Mouse (Mus musculus): ENCODE measurements around the gene Allc. TPM values are rescaled to one million over a fixed set of nuclear protein-coding genes. Genes with fewer than 3 reads are reported as not detected.
A peak's percentile ranks its signal among the peaks of the same experiment; 100 is the strongest.

Gene Allc
- polyA plus RNA-seq, 1 experiment from 2014 or later = not detected

DNA sequence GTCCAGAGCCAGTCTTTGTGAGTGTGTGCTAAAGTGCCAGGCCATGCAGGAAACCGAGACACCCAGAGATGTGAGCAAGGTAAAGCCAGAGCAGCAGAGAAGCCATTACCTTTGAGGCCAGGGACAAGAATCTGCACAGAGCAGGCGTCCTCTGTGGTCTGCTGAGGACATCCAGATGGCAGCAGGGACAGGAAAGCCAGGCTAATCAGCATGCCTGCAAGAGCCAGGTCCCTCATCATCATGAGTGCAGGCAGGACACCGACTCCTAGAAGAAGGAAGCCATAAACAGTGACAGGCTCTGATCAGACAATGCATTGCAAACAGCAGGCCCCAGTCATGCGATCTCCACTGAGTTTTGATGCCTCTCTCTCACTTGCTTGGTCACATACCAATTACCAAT is 35.0 kb upstream of the Allc start:
- H3K4me3 ChIP-seq (ENCODE audit: low read depth, low read length) = no peak overlapping the region
- WGBS = 38% methylated on average over 4 of the region's 4 CpGs
- H3K4me1 ChIP-seq (replicated peaks; ENCODE audit: control insufficient read depth, insufficient read depth, low read length) = peaks cover 12% of the 10 kb centered on the region
- 0 out of 2 replicates have a peak overlapping the region, but pooled peaks have one; percentile 23 for H3K27ac ChIP-seq (ENCODE audit: low read depth)
- H3K4me2 ChIP-seq (ENCODE audit: low read length) = no peak overlapping the region
- H3K27me3 ChIP-seq (replicated peaks; ENCODE audit: control insufficient read depth, insufficient read depth, low read length) = no peaks in the 10 kb centered on the region
- no peaks in the 10 kb centered on the region for H3K36me3 ChIP-seq (ENCODE audit: control insufficient read depth, insufficient read depth, low read length)
- H3K9me3 ChIP-seq (ENCODE audit: control insufficient read depth, low read length) = no peaks in the 10 kb centered on the region
- DNase-seq (ENCODE audit: low spot score) (no peak), ATAC-seq (replicated peaks; ENCODE audit: low FRiP score, low TSS enrichment, low read depth) (no peak)
- H3K9ac ChIP-seq (ENCODE audit: low read length) = no peak overlapping the region

DNA sequence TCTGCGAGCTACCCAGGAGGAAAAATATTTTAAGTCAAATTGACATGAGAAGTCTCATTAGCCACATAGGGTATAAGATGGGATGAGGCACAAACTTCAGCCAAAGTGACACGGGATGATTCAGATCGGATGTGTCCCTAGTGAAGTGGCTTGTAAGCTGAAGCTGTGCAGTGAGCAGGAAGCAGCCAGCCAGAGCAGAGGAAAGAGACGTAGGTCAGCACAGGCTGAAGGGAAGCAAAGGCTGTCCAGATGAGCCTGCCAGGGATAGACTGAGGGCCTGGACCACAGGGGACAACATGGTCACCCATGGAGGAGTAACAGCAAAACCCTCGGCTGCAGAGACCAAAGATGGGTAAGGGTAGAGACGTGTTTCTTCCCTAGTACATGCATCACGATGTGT is 32.1 kb upstream of the Allc start:
- Histone ChIP-seq H3K4me2 (ENCODE audit: low read length) (no peak overlapping the region), H3K27ac (ENCODE audit: low read depth) (no peak overlapping the region), H3K27me3 (replicated peaks; ENCODE audit: control insufficient read depth, insufficient read depth, low read length) (no peaks in the 10 kb centered on the region), H3K4me3 (ENCODE audit: low read depth, low read length) (no peak overlapping the region), H3K9ac (ENCODE audit: low read length) (no peak overlapping the region), H3K4me1 (replicated peaks; ENCODE audit: control insufficient read depth, insufficient read depth, low read length) (no peaks in the 10 kb centered on the region), H3K36me3 (ENCODE audit: control insufficient read depth, insufficient read depth, low read length) (no peaks in the 10 kb centered on the region), H3K9me3 (ENCODE audit: control insufficient read depth, low read length) (no peaks in the 10 kb centered on the region)
- 66% methylated on average over 7 of the region's 7 CpGs for WGBS
- ATAC-seq (replicated peaks; ENCODE audit: low FRiP score, low TSS enrichment, low read depth) = no peak
- no peak for DNase-seq (ENCODE audit: low spot score)

DNA sequence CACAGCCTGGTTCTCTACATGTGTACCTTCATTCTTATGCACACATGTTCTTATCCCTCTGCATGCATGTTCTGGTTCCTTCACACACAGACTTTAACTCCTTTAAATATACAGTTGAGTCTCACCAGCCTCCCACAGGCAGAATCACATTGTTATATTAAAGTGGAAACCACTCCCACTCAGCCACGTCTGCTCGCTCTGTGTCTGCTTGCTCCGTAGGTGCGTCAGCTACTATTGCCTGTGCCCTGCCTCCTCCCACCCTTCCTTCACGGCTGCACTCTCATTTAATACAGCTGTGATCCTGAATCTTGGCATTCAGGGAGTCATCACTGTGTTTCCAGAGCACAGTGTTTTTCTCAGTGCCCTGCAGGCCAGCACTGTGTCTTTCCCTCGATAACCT is 30.1 kb upstream of the Allc start:
- Histone ChIP-seq H3K9ac (ENCODE audit: low read length) (no peak overlapping the region), H3K4me3 (ENCODE audit: low read depth, low read length) (no peak overlapping the region), H3K4me1 (replicated peaks; ENCODE audit: control insufficient read depth, insufficient read depth, low read length) (no peaks in the 10 kb centered on the region), H3K4me2 (ENCODE audit: low read length) (no peak overlapping the region), H3K9me3 (ENCODE audit: control insufficient read depth, low read length) (no peaks in the 10 kb centered on the region), H3K27me3 (replicated peaks; ENCODE audit: control insufficient read depth, insufficient read depth, low read length) (no peaks in the 10 kb centered on the region), H3K36me3 (ENCODE audit: control insufficient read depth, insufficient read depth, low read length) (no peaks in the 10 kb centered on the region), H3K27ac (ENCODE audit: low read depth) (no peak overlapping the region)
- no peak for ATAC-seq (replicated peaks; ENCODE audit: low FRiP score, low TSS enrichment, low read depth)
- 41% methylated on average over 6 of the region's 6 CpGs for WGBS
- no peak for DNase-seq (ENCODE audit: low spot score)

DNA sequence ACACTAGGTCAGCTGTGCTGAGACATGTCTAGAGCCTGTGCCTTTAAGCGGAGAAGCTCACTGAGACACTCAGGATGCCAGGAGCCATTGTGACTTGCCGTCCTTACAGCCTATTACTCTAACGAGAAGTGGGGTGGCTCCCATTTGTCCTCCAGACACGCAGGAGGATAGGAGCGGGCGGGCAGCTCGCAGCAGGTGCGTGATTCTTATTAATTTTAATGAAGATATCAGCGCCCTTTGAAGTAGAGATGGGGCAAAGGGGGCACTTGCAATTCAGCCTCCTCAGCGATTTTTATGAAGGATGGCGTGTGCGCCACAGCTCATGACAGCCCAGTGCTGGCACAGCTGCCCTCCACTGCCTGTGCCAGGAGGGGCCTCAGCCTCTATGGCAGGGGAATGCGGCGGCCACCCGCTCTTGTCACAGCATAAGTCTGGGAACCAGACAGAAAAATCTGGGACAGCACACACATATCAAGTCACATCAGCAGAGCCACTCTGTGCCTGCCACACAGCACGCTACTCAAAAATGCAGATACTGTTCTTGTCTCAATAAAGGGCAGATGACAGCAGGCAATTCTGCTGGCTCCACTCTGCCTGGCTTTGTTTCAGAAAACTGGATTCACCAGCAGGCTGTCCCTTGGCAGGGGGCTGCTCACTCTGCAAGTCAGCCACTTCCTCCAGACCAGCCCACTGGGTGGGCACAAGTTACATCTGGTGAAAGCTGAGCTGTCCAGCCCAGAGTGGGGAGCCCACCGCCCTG is 25.4 kb upstream of the Allc start:
- no peaks in the 10 kb centered on the region for H3K4me1 ChIP-seq (replicated peaks; ENCODE audit: control insufficient read depth, insufficient read depth, low read length)
- no peaks in the 10 kb centered on the region for H3K9me3 ChIP-seq (ENCODE audit: control insufficient read depth, low read length)
- ATAC-seq (replicated peaks; ENCODE audit: low FRiP score, low TSS enrichment, low read depth) (0 out of 2 replicates have a peak, but pooled peaks have one; percentile 19), DNase-seq (ENCODE audit: low spot score) (no peak)
- H3K27me3 ChIP-seq (replicated peaks; ENCODE audit: control insufficient read depth, insufficient read depth, low read length) = no peaks in the 10 kb centered on the region
- H3K36me3 ChIP-seq (ENCODE audit: control insufficient read depth, insufficient read depth, low read length) = no peaks in the 10 kb centered on the region
- H3K4me2 ChIP-seq (ENCODE audit: low read length) = no peak overlapping the region
- no peak overlapping the region for H3K4me3 ChIP-seq (ENCODE audit: low read depth, low read length)
- no peak overlapping the region for H3K9ac ChIP-seq (ENCODE audit: low read length)
- WGBS = 68% methylated on average over 17 of the region's 17 CpGs
- no peak overlapping the region for H3K27ac ChIP-seq (ENCODE audit: low read depth)

DNA sequence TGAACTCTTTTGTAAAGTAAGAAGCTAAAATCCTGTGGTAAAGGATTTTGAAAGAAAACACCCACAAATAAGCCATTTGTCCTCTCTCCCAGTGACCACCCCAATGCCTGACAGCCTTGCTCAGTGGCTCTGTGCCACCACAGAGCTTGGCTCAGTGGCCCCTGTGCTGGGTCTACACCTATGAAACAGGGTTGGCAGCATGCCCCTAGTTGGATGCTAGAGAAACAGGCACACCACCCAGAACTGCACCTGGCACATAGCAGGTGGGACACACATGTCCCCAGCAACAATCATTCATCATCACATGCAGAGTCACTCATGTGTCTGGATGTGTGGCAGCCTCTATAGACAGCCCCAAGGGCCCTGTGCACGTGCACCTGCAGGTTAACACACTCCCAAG is 21.2 kb upstream of the Allc start:
- no peak overlapping the region for H3K27ac ChIP-seq (ENCODE audit: low read depth)
- H3K27me3 ChIP-seq (replicated peaks; ENCODE audit: control insufficient read depth, insufficient read depth, low read length) = no peaks in the 10 kb centered on the region
- no peak overlapping the region for H3K9ac ChIP-seq (ENCODE audit: low read length)
- H3K4me3 ChIP-seq (ENCODE audit: low read depth, low read length) = no peak overlapping the region
- ATAC-seq (replicated peaks; ENCODE audit: low FRiP score, low TSS enrichment, low read depth) (no peak), DNase-seq (ENCODE audit: low spot score) (no peak)
- no peak overlapping the region for H3K4me2 ChIP-seq (ENCODE audit: low read length)
- no peaks in the 10 kb centered on the region for H3K36me3 ChIP-seq (ENCODE audit: control insufficient read depth, insufficient read depth, low read length)
- 71% methylated on average over 1 of the region's 1 CpGs for WGBS
- H3K9me3 ChIP-seq (ENCODE audit: control insufficient read depth, low read length) = no peaks in the 10 kb centered on the region
- H3K4me1 ChIP-seq (replicated peaks; ENCODE audit: control insufficient read depth, insufficient read depth, low read length) = no peaks in the 10 kb centered on the region

DNA sequence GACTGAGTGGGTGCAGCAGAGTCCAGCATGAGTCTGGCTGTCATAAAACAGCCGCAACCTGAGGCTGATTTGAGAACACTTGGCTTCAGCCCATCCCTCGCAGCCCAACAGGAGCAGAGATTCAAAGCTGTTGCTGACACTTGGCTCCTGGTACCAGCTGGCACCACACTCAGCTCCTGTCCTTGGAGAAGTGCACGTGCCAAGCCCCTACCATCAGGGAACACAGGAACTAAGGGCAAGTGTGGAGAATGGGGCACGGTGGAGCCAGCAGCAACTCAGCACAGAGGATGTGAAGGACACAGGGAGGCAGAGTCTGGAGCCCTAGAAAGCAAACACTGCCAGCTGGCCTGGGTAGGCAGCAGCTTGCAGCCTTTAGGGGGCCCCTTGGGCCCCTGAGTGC is 19.9 kb upstream of the Allc start:
- Histone ChIP-seq H3K27me3 (replicated peaks; ENCODE audit: control insufficient read depth, insufficient read depth, low read length) (no peaks in the 10 kb centered on the region), H3K36me3 (ENCODE audit: control insufficient read depth, insufficient read depth, low read length) (no peaks in the 10 kb centered on the region), H3K9ac (ENCODE audit: low read length) (no peak overlapping the region), H3K4me3 (ENCODE audit: low read depth, low read length) (no peak overlapping the region), H3K4me1 (replicated peaks; ENCODE audit: control insufficient read depth, insufficient read depth, low read length) (no peaks in the 10 kb centered on the region), H3K9me3 (ENCODE audit: control insufficient read depth, low read length) (no peaks in the 10 kb centered on the region), H3K27ac (ENCODE audit: low read depth) (no peak overlapping the region), H3K4me2 (ENCODE audit: low read length) (no peak overlapping the region)
- DNase-seq (ENCODE audit: low spot score) (no peak), ATAC-seq (replicated peaks; ENCODE audit: low FRiP score, low TSS enrichment, low read depth) (no peak)
- 18% methylated on average over 4 of the region's 4 CpGs for WGBS

DNA sequence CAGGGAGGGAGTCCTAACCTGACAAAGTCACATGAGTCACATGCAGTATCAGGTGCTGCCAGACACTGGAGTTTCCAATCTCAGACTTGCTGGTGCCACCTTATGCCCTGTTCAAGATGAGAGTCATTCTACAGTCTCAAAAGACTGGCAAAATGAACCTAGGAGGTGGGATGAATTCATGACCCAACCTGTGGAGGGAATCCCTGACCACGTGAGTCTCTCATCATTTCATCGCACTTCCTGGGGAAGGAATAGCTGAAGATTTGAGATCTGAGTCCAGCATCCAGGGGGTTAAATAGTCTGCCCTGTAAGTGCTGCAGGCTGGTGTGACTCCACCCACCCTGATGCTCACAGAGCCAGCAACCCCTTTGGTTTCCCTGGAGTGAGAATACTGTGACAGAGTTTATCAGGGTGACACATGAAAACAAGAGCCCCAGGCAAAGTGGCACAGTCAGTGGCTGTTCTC is 16.2 kb upstream of the Allc start:
- ATAC-seq (replicated peaks; ENCODE audit: low FRiP score, low TSS enrichment, low read depth) (no peak), DNase-seq (ENCODE audit: low spot score) (no peak)
- Histone ChIP-seq H3K4me2 (ENCODE audit: low read length) (no peak overlapping the region), H3K27ac (ENCODE audit: low read depth) (no peak overlapping the region), H3K36me3 (ENCODE audit: control insufficient read depth, insufficient read depth, low read length) (no peaks in the 10 kb centered on the region), H3K9me3 (ENCODE audit: control insufficient read depth, low read length) (no peaks in the 10 kb centered on the region), H3K4me3 (ENCODE audit: low read depth, low read length) (no peak overlapping the region), H3K4me1 (replicated peaks; ENCODE audit: control insufficient read depth, insufficient read depth, low read length) (no peaks in the 10 kb centered on the region), H3K27me3 (replicated peaks; ENCODE audit: control insufficient read depth, insufficient read depth, low read length) (no peaks in the 10 kb centered on the region), H3K9ac (ENCODE audit: low read length) (no peak overlapping the region)
- 58% methylated on average over 2 of the region's 2 CpGs for WGBS

DNA sequence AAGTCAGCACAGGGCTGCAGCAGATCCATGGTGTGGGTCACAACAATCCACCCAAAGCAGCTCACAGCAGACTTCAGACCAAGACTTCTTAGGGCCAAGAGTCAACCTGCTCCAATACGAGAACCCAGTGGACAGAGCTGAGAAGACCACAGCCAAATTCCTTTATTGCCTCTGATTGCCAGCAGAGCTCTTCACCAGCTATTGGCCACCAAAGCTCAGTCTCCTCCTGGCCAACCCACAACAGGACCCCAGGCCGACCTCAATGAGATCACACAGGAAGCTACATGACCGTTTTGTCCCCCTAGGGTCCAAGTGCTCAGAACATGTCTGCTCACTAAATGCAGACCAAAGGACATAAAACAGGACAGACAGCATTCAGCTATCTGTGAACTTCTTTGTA is 15.8 kb upstream of the Allc start:
- WGBS = 59% methylated on average over 3 of the region's 3 CpGs
- ATAC-seq (replicated peaks; ENCODE audit: low FRiP score, low TSS enrichment, low read depth) (no peak), DNase-seq (ENCODE audit: low spot score) (no peak)
- H3K4me2 ChIP-seq (ENCODE audit: low read length) = no peak overlapping the region
- no peaks in the 10 kb centered on the region for H3K4me1 ChIP-seq (replicated peaks; ENCODE audit: control insufficient read depth, insufficient read depth, low read length)
- no peaks in the 10 kb centered on the region for H3K27me3 ChIP-seq (replicated peaks; ENCODE audit: control insufficient read depth, insufficient read depth, low read length)
- no peak overlapping the region for H3K9ac ChIP-seq (ENCODE audit: low read length)
- no peak overlapping the region for H3K4me3 ChIP-seq (ENCODE audit: low read depth, low read length)
- no peak overlapping the region for H3K27ac ChIP-seq (ENCODE audit: low read depth)
- H3K36me3 ChIP-seq (ENCODE audit: control insufficient read depth, insufficient read depth, low read length) = no peaks in the 10 kb centered on the region
- no peaks in the 10 kb centered on the region for H3K9me3 ChIP-seq (ENCODE audit: control insufficient read depth, low read length)

DNA sequence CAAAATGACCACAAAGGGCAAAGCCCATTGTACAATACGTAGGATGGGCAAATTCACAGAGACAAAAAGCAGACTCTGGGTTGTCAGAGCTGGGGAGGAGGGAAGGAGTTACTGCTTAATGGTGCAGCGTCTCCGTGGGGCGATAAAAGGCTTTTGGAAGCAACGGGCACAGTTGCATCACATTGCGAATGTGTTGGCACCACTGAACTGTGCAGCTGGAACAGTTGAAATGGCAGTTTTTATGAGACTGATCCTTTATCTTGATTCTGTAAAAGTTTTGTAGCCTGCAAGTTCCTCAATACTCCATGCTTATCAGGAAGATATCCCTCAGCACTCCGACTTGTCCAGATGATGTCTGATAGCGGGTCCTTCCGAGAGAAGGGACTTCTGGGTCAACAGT is 15.4 kb upstream of the Allc start:
- no peaks in the 10 kb centered on the region for H3K36me3 ChIP-seq (ENCODE audit: control insufficient read depth, insufficient read depth, low read length)
- no peak overlapping the region for H3K4me2 ChIP-seq (ENCODE audit: low read length)
- no peak for ATAC-seq (replicated peaks; ENCODE audit: low FRiP score, low TSS enrichment, low read depth)
- H3K27ac ChIP-seq (ENCODE audit: low read depth) = no peak overlapping the region
- 63% methylated on average over 9 of the region's 9 CpGs for WGBS
- no peaks in the 10 kb centered on the region for H3K27me3 ChIP-seq (replicated peaks; ENCODE audit: control insufficient read depth, insufficient read depth, low read length)
- H3K4me1 ChIP-seq (replicated peaks; ENCODE audit: control insufficient read depth, insufficient read depth, low read length) = no peaks in the 10 kb centered on the region
- no peak overlapping the region for H3K9ac ChIP-seq (ENCODE audit: low read length)
- DNase-seq (ENCODE audit: low spot score) = no peak
- H3K9me3 ChIP-seq (ENCODE audit: control insufficient read depth, low read length) = no peaks in the 10 kb centered on the region
- H3K4me3 ChIP-seq (ENCODE audit: low read depth, low read length) = no peak overlapping the region
